Mouse (Mus musculus): ENCODE measurements around the gene Prrt3. TPM values are rescaled to one million over a fixed set of nuclear protein-coding genes. Genes with fewer than 3 reads are reported as not detected.

The Prrt3 gene
- polyA plus RNA-seq, 1 experiment from 2014 or later, result 12.8 TPM

GRCm38 (mm10) chr6:113469021-113469420, 32.7 kb downstream of the Prrt3 start:
- 6% methylated on average over 9 of the region's 9 CpGs for WGBS
- peak overlapping the region; percentile 79 for H3K4me2 ChIP-seq
- peak overlapping the region; percentile 36 for H3K4me3 ChIP-seq (replicated peaks)
- H3K36me3 ChIP-seq, result no peaks in the 10 kb centered on the region
- peak overlapping the region; percentile 53; the same call in 1 of the 2 replicates for H3K9ac ChIP-seq (replicated peaks)
- H3K4me1 ChIP-seq, result peaks cover 19% of the 10 kb centered on the region
- H3K27me3 ChIP-seq (replicated peaks), result peaks cover 29% of the 10 kb centered on the region
- ATAC-seq (ENCODE audit: low FRiP score), result peak; percentile 77
- H3K27ac ChIP-seq (replicated peaks), result no peak overlapping the region
- no peaks in the 10 kb centered on the region for H3K9me3 ChIP-seq (replicated peaks)

DNA sequence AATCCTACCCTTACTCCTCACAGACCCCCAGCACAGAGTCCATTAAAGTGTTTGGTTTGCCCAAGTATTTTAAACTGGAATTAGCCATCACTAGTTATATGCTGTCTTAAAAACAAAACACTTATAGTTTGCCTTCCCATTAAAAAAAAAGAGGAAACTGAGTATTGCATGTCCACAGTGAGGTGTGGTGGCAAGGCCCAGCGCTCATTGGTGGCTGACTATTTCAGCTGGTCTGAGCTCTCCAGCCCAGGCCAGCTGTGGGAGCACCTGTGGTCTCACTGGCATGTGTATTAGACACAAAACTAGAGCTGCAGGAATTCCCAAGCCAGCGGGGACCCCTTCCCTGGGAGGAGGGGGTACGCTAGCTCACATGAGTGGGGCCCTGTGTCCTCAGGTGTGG, 33.2 kb downstream of the Prrt3 start:
- Histone ChIP-seq H3K27ac (replicated peaks) (no peak overlapping the region), H3K9ac (replicated peaks) (no peak overlapping the region), H3K9me3 (replicated peaks) (no peaks in the 10 kb centered on the region), H3K36me3 (no peaks in the 10 kb centered on the region), H3K4me3 (replicated peaks) (no peak overlapping the region), H3K4me1 (peaks cover 19% of the 10 kb centered on the region), H3K27me3 (replicated peaks) (peaks cover 29% of the 10 kb centered on the region), H3K4me2 (no peak overlapping the region)
- 67% methylated on average over 3 of the region's 3 CpGs for WGBS
- ATAC-seq (ENCODE audit: low FRiP score), result no peak

DNA sequence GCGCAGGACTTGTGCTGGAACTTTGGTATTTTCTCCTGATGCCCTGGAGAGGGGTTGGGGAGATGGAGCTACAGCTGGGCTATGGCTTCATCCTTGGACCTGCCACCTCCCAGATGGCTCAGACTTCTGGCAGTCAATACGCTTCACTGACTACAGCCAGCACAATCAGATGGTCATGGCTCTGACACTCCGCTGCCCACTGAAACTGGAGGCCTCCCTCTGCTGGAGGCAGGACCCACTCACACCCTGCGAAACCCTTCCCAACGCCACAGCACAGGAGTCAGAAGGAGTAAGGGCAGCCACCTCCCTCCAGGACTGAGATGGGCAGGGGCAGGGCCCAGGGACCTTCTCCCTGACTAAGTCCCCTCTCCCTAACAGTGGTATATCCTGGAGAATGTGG, 36.1 kb downstream of the Prrt3 start:
- Histone ChIP-seq H3K27me3 (replicated peaks) (peaks cover 23% of the 10 kb centered on the region), H3K4me1 (peaks cover 14% of the 10 kb centered on the region), H3K9ac (replicated peaks) (no peak overlapping the region), H3K27ac (replicated peaks) (no peak overlapping the region), H3K9me3 (replicated peaks) (no peaks in the 10 kb centered on the region), H3K4me3 (replicated peaks) (no peak overlapping the region), H3K36me3 (no peaks in the 10 kb centered on the region), H3K4me2 (no peak overlapping the region)
- WGBS, result 63% methylated on average over 5 of the region's 5 CpGs
- ATAC-seq (ENCODE audit: low FRiP score), result no peak

GRCm38 (mm10) chr6:113464040-113464439, 37.7 kb downstream of the Prrt3 start:
- no peak overlapping the region for H3K4me2 ChIP-seq
- H3K9me3 ChIP-seq (replicated peaks), result no peaks in the 10 kb centered on the region
- no peak overlapping the region for H3K9ac ChIP-seq (replicated peaks)
- peaks cover 4% of the 10 kb centered on the region for H3K4me1 ChIP-seq
- ATAC-seq (ENCODE audit: low FRiP score), result no peak
- H3K4me3 ChIP-seq (replicated peaks), result no peak overlapping the region
- WGBS, result 67% methylated on average over 7 of the region's 7 CpGs
- no peaks in the 10 kb centered on the region for H3K36me3 ChIP-seq
- peaks cover 10% of the 10 kb centered on the region; the same call in 1 of the 2 replicates for H3K27me3 ChIP-seq (replicated peaks)
- H3K27ac ChIP-seq (replicated peaks), result no peak overlapping the region

GRCm38 (mm10) chr6:113458635-113459034, 43.1 kb downstream of the Prrt3 start:
- no peak overlapping the region for H3K4me2 ChIP-seq
- no peak overlapping the region for H3K27ac ChIP-seq (replicated peaks)
- H3K4me1 ChIP-seq, result no peaks in the 10 kb centered on the region
- no peak overlapping the region for H3K9ac ChIP-seq (replicated peaks)
- no peak for ATAC-seq (ENCODE audit: low FRiP score)
- WGBS, result 75% methylated on average over 10 of the region's 10 CpGs
- 0 out of 2 replicates have a peak, but pooled peaks cover 9% of the 10 kb centered on the region for H3K27me3 ChIP-seq (replicated peaks)
- H3K36me3 ChIP-seq, result no peaks in the 10 kb centered on the region
- H3K9me3 ChIP-seq (replicated peaks), result no peaks in the 10 kb centered on the region
- H3K4me3 ChIP-seq (replicated peaks), result no peak overlapping the region

DNA sequence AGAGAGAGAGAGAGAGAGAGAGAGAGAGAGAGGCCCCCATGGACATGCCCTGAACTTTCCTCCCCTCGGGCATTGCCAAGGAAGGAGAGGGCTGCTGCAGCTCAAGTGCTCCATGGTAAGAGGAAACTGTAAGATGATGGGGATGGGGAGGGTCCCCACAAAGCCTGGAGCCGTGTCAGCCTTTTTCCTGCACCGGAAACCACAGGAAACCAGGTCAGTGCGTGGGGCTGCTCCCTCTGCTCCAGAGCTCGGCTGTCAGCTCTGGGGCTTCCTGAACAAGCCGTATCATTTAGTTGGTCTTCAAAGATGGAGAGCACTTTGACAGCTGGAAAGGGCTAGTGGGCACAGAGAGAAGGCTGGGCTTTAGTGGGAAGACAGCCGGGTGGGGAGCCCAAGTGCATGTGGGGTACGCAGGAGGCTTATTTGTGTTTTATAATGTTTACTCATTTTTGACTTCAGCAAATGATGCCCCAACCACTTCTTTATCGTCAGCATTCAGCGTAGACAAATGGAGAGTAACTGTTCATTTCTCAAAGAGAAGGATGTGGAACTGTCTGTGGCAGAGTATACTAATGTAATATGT, 43.7 kb downstream of the Prrt3 start, which contains the start of gene Il17re:
Gene Il17re, plus strand, starts transcription at position 533 of the 583 bp plus-strand sequence.
- Histone ChIP-seq H3K4me2 (no peak within 1 kb of the TSS), H3K9ac (replicated peaks) (no peak within 1 kb of the TSS), H3K4me3 (replicated peaks) (no peak within 1 kb of the TSS), H3K9me3 (replicated peaks) (no peaks in the 10 kb centered on the region), H3K36me3 (no peaks in the 10 kb centered on the region), H3K27ac (replicated peaks) (no peak within 1 kb of the TSS), H3K4me1 (no peaks in the 10 kb centered on the region), H3K27me3 (replicated peaks) (0 out of 2 replicates have a peak, but pooled peaks cover 5% of the 10 kb centered on the region)
- 78% methylated on average over 10 of the region's 10 CpGs for WGBS
- ATAC-seq (ENCODE audit: low FRiP score), result no peak

- Histone ChIP-seq H3K4me1 (no peaks in the 10 kb centered on the region), H3K4me2 (no peak overlapping the region), H3K9ac (replicated peaks) (no peak overlapping the region), H3K9me3 (replicated peaks) (no peaks in the 10 kb centered on the region), H3K27me3 (replicated peaks) (0 out of 2 replicates have a peak, but pooled peaks cover 5% of the 10 kb centered on the region), H3K36me3 (no peaks in the 10 kb centered on the region), H3K4me3 (replicated peaks) (no peak overlapping the region), H3K27ac (replicated peaks) (no peak overlapping the region)
- ATAC-seq (ENCODE audit: low FRiP score), result no peak
- 71% methylated on average over 5 of the region's 5 CpGs for WGBS
Measured at GRCm38 (mm10) chr6:113455007-113455406, 46.7 kb downstream of the Prrt3 start.

DNA sequence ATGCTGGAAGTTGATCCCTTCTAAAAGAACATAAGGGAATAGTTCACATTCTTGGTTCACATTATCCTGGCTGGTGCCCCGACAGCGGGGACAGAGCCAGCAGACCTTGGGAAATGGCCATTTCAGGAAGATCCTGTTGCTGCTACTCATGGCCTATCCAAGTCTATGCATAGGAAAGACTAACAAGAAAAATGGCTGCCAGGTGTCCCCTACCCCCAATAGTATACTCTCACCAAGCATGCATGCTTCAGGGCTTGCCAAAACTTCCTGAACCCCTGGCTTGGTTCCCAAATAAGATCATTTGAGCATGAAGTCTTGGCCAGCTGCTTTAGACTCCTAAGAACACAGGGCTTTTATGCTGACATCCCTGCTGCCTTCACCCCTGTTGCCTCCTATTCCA, 49.9 kb downstream of the Prrt3 start:
- 77% methylated on average over 2 of the region's 2 CpGs for WGBS
- Histone ChIP-seq H3K4me1 (no peaks in the 10 kb centered on the region), H3K4me3 (replicated peaks) (no peak overlapping the region), H3K27ac (replicated peaks) (no peak overlapping the region), H3K27me3 (replicated peaks) (no peaks in the 10 kb centered on the region), H3K36me3 (peaks cover 21% of the 10 kb centered on the region), H3K4me2 (no peak overlapping the region), H3K9me3 (replicated peaks) (no peaks in the 10 kb centered on the region), H3K9ac (replicated peaks) (no peak overlapping the region)
- ATAC-seq (ENCODE audit: low FRiP score), result no peak

DNA sequence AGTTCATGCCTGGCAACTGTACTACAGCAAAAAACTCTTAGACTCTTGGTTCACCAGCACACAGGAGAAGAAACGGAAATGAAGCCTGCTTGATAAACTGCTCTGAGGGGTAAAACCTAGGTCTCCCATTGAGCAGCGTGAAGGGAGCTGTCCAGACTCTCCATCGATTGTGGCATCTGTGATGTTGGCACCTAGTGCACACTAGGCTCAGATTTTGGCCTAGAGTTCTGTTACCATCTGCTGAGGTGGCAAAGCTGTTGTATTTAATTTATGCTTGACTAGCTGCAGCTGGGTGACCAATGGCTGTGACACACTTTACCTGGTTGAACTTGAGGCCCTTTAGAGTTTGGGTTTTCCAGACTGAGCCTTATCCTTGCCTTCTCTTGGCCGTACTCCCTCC, 54.1 kb downstream of the Prrt3 start:
- H3K4me3 ChIP-seq (replicated peaks), result no peak overlapping the region
- peaks cover 10% of the 10 kb centered on the region for H3K4me1 ChIP-seq
- no peaks in the 10 kb centered on the region for H3K9me3 ChIP-seq (replicated peaks)
- H3K4me2 ChIP-seq, result no peak overlapping the region
- ATAC-seq (ENCODE audit: low FRiP score), result no peak
- WGBS, result 91% methylated on average over 4 of the region's 4 CpGs
- no peaks in the 10 kb centered on the region for H3K27me3 ChIP-seq (replicated peaks)
- no peak overlapping the region for H3K9ac ChIP-seq (replicated peaks)
- peaks cover 29% of the 10 kb centered on the region for H3K36me3 ChIP-seq
- H3K27ac ChIP-seq (replicated peaks), result no peak overlapping the region

GRCm38 (mm10) chr6:113444207-113444965, 57.3 kb downstream of the Prrt3 start:
- no peak for ATAC-seq (ENCODE audit: low FRiP score)
- whole genome bisulfite sequencing, result 87% methylated on average over 8 of the region's 8 CpGs
- no peak overlapping the region for H3K27ac ChIP-seq (replicated peaks)

More at GRCm38 (mm10) chr6:113444207-113444965, 57.3 kb downstream of the Prrt3 start:
- Histone ChIP-seq H3K36me3 (peaks cover 26% of the 10 kb centered on the region), H3K4me2 (no peak overlapping the region), H3K4me1 (peaks cover 15% of the 10 kb centered on the region), H3K4me3 (replicated peaks) (no peak overlapping the region), H3K27me3 (replicated peaks) (0 out of 2 replicates have a peak, but pooled peaks cover 3% of the 10 kb centered on the region), H3K9ac (replicated peaks) (no peak overlapping the region), H3K9me3 (replicated peaks) (no peaks in the 10 kb centered on the region)
